Mouse (Mus musculus) MEL (cell line): ENCODE data around the gene Chd9.

Experiments used
- CHD1 ChIP-seq: IDR thresholded peaks from 2 replicates; pipeline ENCODE4 v1.6.1; 2012; ENCODE audit warnings: low read depth, mild to moderate bottlenecking, inconsistent platforms, low read length, improper control_type of control experiment
- CHD2 ChIP-seq: IDR thresholded peaks from 2 replicates; pipeline ENCODE4 v1.6.1; 2011; ENCODE audit warnings: low read length, improper control_type of control experiment
- CTCF ChIP-seq, 3 experiments: IDR thresholded peaks in 2 of 3; conservative IDR thresholded peaks in 1 of 3; 2 replicates each; pipeline ENCODE4 v1.5.1; 2011 to 2012; ENCODE audit warnings: low read length in 3 of 3, low read depth in 2 of 3, mild to moderate bottlenecking in 2 of 3, improper control_type of control experiment in 1 of 3, inconsistent platforms in 1 of 3, mixed read lengths in 1 of 3, moderate library complexity in 1 of 3; ENCODE audit not compliant: control insufficient read depth in 1 of 3, insufficient read depth in 1 of 3, poor library complexity in 1 of 3, severe bottlenecking in 1 of 3
- EP300 ChIP-seq, 2 experiments: IDR thresholded peaks; 2 replicates each; pipeline ENCODE4 v1.6.1; 2011; ENCODE audit warnings: improper control_type of control experiment in 2 of 2, low read length in 2 of 2, low read depth in 1 of 2, mild to moderate bottlenecking in 1 of 2
- GABPA ChIP-seq: IDR thresholded peaks from 2 replicates; pipeline ENCODE4 v1.6.1; 2012; ENCODE audit warnings: low read depth, mild to moderate bottlenecking, inconsistent platforms, low read length, improper control_type of control experiment, moderate library complexity
- MAFK ChIP-seq: IDR thresholded peaks from 2 replicates; pipeline ENCODE4 v1.6.1; 2011; ENCODE audit warnings: low read depth, mild to moderate bottlenecking, low read length, improper control_type of control experiment, borderline replicate concordance
- MAZ ChIP-seq: IDR thresholded peaks from 2 replicates; pipeline ENCODE4 v1.6.1; 2012; ENCODE audit warnings: low read depth, mild to moderate bottlenecking, inconsistent platforms, low read length, improper control_type of control experiment
- MEF2A ChIP-seq: IDR thresholded peaks from 2 replicates; pipeline ENCODE4 v1.6.1; 2014; ENCODE audit warnings: low read depth, mild to moderate bottlenecking, inconsistent platforms, low read length, improper control_type of control experiment; ENCODE audit not compliant: poor library complexity, insufficient replicate concordance, severe bottlenecking; ENCODE audit errors: extremely low read depth
- POLR2A ChIP-seq, 2 experiments: IDR thresholded peaks; 2 replicates each; pipeline ENCODE4 v1.6.1; 2011 to 2012; ENCODE audit warnings: low read length in 2 of 2, mild to moderate bottlenecking in 2 of 2, control low read depth in 1 of 2, improper control_type of control experiment in 1 of 2, low read depth in 1 of 2, moderate library complexity in 1 of 2; ENCODE audit not compliant: control insufficient read depth in 1 of 2, insufficient read depth in 1 of 2, poor library complexity in 1 of 2
- POLR2AphosphoS2 ChIP-seq: IDR thresholded peaks from 2 replicates; pipeline ENCODE4 v1.6.1; 2011; ENCODE audit warnings: low read length, improper control_type of control experiment
- POLR2AphosphoS5 ChIP-seq: IDR thresholded peaks from 2 replicates; pipeline ENCODE4 v1.6.1; 2012; ENCODE audit warnings: low read depth, borderline replicate concordance, mild to moderate bottlenecking, inconsistent platforms, low read length, moderate library complexity, mixed read lengths
- USF1 ChIP-seq: IDR thresholded peaks from 2 replicates; pipeline ENCODE4 v1.6.1; 2014; ENCODE audit warnings: low read depth, mild to moderate bottlenecking, inconsistent platforms, low read length, improper control_type of control experiment, moderate library complexity
- ZC3H11A ChIP-seq: IDR thresholded peaks from 2 replicates; pipeline ENCODE4 v1.6.1; 2012; ENCODE audit warnings: low read depth, mild to moderate bottlenecking, inconsistent platforms, low read length, improper control_type of control experiment

DNA sequence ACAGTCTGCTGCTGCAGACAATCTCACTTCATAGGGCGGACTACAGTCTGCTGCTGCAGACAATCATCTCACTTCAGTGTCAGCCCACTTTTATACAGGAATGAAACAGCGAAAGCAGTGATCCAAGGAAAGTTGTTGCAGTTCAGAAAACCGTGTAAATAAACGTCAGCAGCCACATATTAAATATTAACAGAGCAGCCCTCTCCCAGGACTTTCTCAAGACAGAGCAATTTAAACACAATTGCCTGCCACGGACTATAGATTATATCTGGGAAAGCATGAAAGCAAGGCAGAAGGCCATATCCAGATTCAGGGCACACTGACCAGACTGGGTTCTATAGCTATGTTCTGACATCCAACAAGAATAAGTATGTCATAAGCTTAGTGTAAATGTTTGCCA lies 266.0 kb downstream of the Chd9 start:
- TF ChIP-seq CTCF (IDR thresholded peaks at IDR 0.05 in 2 of 3, conservative IDR thresholded peaks at IDR 0.05 in 1 of 3; ENCODE audit: control insufficient read depth in 1 of 3, insufficient read depth in 1 of 3, low read depth in 2 of 3, low read length in 3 of 3, poor library complexity in 1 of 3, severe bottlenecking in 1 of 3) (no peak), MAFK (no peak), CHD2 (no peak), GABPA (no peak), MAZ (no peak), EP300 (IDR thresholded peaks at IDR 0.05; ENCODE audit: low read depth in 1 of 2, low read length in 2 of 2) (no peak), POLR2AphosphoS5 (no peak), CHD1 (no peak), USF1 (no peak), MEF2A (no peak), ZC3H11A (no peak), POLR2A (IDR thresholded peaks at IDR 0.05; ENCODE audit: control insufficient read depth in 1 of 2, insufficient read depth in 1 of 2, low read depth in 1 of 2, low read length in 2 of 2, poor library complexity in 1 of 2) (no peak), POLR2AphosphoS2 (no peak)
